Mouse (Mus musculus) right cerebral cortex, postnatal 36 days (tissue): ENCODE measurements around the gene Tnfsf14.

Experiments used
- DNase-seq, 2 experiments: peaks; one replicate each; pipeline ENCODE4 v3.0.0; 2022; ENCODE audit warnings: low spot score in 2 of 2, mixed read lengths in 1 of 2

Gene Tnfsf14

GRCm38 (mm10) chr17:57201841-57202724 lies 8.1 kb upstream of the Tnfsf14 start:
- DNase-seq, result no peak

- DNase-seq, result no peak
Measured at GRCm38 (mm10) chr17:57198252-57198651, 4.3 kb upstream of the Tnfsf14 start.

- no peak for DNase-seq
Measured at GRCm38 (mm10) chr17:57195326-57196010, 1.5 kb upstream of the Tnfsf14 start.

GRCm38 (mm10) chr17:57194771-57195170 lies 794 bp upstream of the Tnfsf14 start:
- DNase-seq, result no peak

- no peak for DNase-seq
Measured at GRCm38 (mm10) chr17:57188510-57189192, 5.3 kb downstream of the Tnfsf14 start.

GRCm38 (mm10) chr17:57185641-57186040 lies 8.3 kb downstream of the Tnfsf14 start:
- DNase-seq, result no peak

GRCm38 (mm10) chr17:57182871-57183270 lies 11.1 kb downstream of the Tnfsf14 start:
- DNase-seq, result no peak

GRCm38 (mm10) chr17:57180363-57180762 lies 13.6 kb downstream of the Tnfsf14 start:
- DNase-seq, result no peak

GRCm38 (mm10) chr17:57173351-57173750 lies 20.6 kb downstream of the Tnfsf14 start:
- DNase-seq, result no peak

GRCm38 (mm10) chr17:57172378-57172777 lies 21.6 kb downstream of the Tnfsf14 start:
- DNase-seq, result no peak

GRCm38 (mm10) chr17:57170616-57171260 lies 23.2 kb downstream of the Tnfsf14 start:
- DNase-seq, result no peak

GRCm38 (mm10) chr17:57166800-57167791 lies 26.9 kb downstream of the Tnfsf14 start:
- DNase-seq, result peak; percentile 50 to 75

- no peak for DNase-seq
Measured at GRCm38 (mm10) chr17:57153787-57154186, 40.2 kb downstream of the Tnfsf14 start.

GRCm38 (mm10) chr17:57153006-57153405 lies 41.0 kb downstream of the Tnfsf14 start:
- DNase-seq, result no peak

GRCm38 (mm10) chr17:57148994-57149803 lies 44.8 kb downstream of the Tnfsf14 start, which contains the start of gene Cd70:
Gene Cd70 (minus strand): TSS chr17:57149777.
- DNase-seq, result no peak

- DNase-seq, result no peak
Measured at GRCm38 (mm10) chr17:57148343-57148742, 45.6 kb downstream of the Tnfsf14 start.

GRCm38 (mm10) chr17:57145115-57145514 lies 48.9 kb downstream of the Tnfsf14 start:
- no peak for DNase-seq

- DNase-seq, result no peak
Measured at GRCm38 (mm10) chr17:57143704-57144103, 50.3 kb downstream of the Tnfsf14 start.

GRCm38 (mm10) chr17:57139708-57140107 lies 54.3 kb downstream of the Tnfsf14 start:
- no peak for DNase-seq
